Mouse (Mus musculus) thymus, postnatal 0 days (tissue): ENCODE results near the gene Crebbp. TPM values are rescaled to one million over a fixed set of nuclear protein-coding genes. Genes with fewer than 3 reads are reported as not detected.
"Not testable (repeated sequence)": the region's sequence is repeated elsewhere in the genome, so short reads cannot be mapped to it uniquely, and the experiment has no call there.

Experiments
- DNase-seq: peaks from one replicate; pipeline ENCODE4 v3.0.0-alpha.2; 2015; ENCODE audit warnings: low spot score
- polyA plus RNA-seq: library from polyadenylated mRNA; unstranded; fragments of >200 nt; fragmentation: Nextera tagmentation; extraction: Ambion mirVana; gene quantifications from 2 replicates; pipeline ENCODE4 v1.2.1, GENCODE M21; 2015

Gene Crebbp
- polyA plus RNA-seq = 27.9 and 41.8 TPM in 2 replicates

- DNase-seq = peak; percentile 95
Observed at GRCm38 (mm10) chr16:4213799-4214551, at the start of gene Crebbp. TSS of gene Crebbp (minus strand) at chr16:4213997.

GRCm38 (mm10) chr16:4263486-4263885, 49.7 kb upstream of the Crebbp start:
- no peak for DNase-seq

- no peak for DNase-seq
Observed at GRCm38 (mm10) chr16:4257546-4257945, 43.7 kb upstream of the Crebbp start.

GRCm38 (mm10) chr16:4248791-4249190, 35.0 kb upstream of the Crebbp start:
- no peak for DNase-seq

GRCm38 (mm10) chr16:4245241-4245640, 31.4 kb upstream of the Crebbp start:
- DNase-seq = not testable (repeated sequence)

GRCm38 (mm10) chr16:4236131-4236530, 22.3 kb upstream of the Crebbp start:
- DNase-seq = no peak

- DNase-seq = no peak
Observed at GRCm38 (mm10) chr16:4235587-4235986, 21.8 kb upstream of the Crebbp start.

- no peak for DNase-seq
Observed at GRCm38 (mm10) chr16:4225841-4226240, 12.0 kb upstream of the Crebbp start.

- DNase-seq = no peak
Observed at GRCm38 (mm10) chr16:4214631-4215240, 939 bp upstream of the Crebbp start.

- DNase-seq = peak; percentile 64
Observed at GRCm38 (mm10) chr16:4212963-4213798, 616 bp downstream of the Crebbp start.

GRCm38 (mm10) chr16:4212167-4212962, 1.4 kb downstream of the Crebbp start:
- DNase-seq = peak; percentile 30

- no peak for DNase-seq
Observed at GRCm38 (mm10) chr16:4210290-4210689, 3.5 kb downstream of the Crebbp start.

- DNase-seq = no peak
Observed at GRCm38 (mm10) chr16:4203592-4203991, 10.2 kb downstream of the Crebbp start.

- DNase-seq = no peak
Observed at GRCm38 (mm10) chr16:4199995-4200394, 13.8 kb downstream of the Crebbp start.

- no peak for DNase-seq
Observed at GRCm38 (mm10) chr16:4199566-4199965, 14.2 kb downstream of the Crebbp start.

GRCm38 (mm10) chr16:4198004-4198403, 15.8 kb downstream of the Crebbp start:
- DNase-seq = no peak

GRCm38 (mm10) chr16:4190166-4190565, 23.6 kb downstream of the Crebbp start:
- DNase-seq = no peak

- no peak for DNase-seq
Observed at GRCm38 (mm10) chr16:4175134-4175533, 38.7 kb downstream of the Crebbp start.

- no peak for DNase-seq
Observed at GRCm38 (mm10) chr16:4169530-4169929, 44.3 kb downstream of the Crebbp start.

GRCm38 (mm10) chr16:4168476-4168875, 45.3 kb downstream of the Crebbp start:
- no peak for DNase-seq

- no peak for DNase-seq
Observed at GRCm38 (mm10) chr16:4160898-4161247, 52.9 kb downstream of the Crebbp start.
